Mouse (Mus musculus): ENCODE measurements around the gene Rasgef1b.

DNA sequence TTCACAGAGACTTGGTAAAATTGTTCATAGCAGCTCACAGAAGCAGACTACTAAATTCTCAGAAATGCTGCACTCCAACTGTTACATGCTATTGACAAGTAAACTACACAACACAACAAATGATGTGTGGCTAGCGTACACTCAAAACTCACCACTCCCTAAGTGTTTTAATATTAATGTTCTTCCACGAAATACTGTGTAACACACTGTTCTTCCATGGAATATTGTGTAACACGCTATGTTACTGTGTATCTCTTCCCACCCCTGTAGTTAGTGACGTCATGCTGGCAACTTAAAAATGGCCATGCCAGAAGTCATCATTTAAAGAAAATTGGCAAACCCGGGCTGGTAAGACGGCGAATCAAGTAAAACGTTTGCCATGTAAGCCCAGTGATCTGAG lies 299.6 kb downstream of the Rasgef1b start:
- TF ChIP-seq POLR2A (IDR thresholded peaks at IDR 0.05; ENCODE audit: extremely low read depth, insufficient read depth, low read length) (no peak), CTCF (IDR thresholded peaks at IDR 0.05; ENCODE audit: low read depth, low read length) (no peak)

All from liver, adult 2 months (tissue).